Mouse (Mus musculus): ENCODE measurements at regions not wholly inside any gene's neighbourhood (a gene's known extent, or its start where the extent isn't known, plus 50 kb on each side); places are given as distances from the start of the nearest gene placed in this dataset.

DNA sequence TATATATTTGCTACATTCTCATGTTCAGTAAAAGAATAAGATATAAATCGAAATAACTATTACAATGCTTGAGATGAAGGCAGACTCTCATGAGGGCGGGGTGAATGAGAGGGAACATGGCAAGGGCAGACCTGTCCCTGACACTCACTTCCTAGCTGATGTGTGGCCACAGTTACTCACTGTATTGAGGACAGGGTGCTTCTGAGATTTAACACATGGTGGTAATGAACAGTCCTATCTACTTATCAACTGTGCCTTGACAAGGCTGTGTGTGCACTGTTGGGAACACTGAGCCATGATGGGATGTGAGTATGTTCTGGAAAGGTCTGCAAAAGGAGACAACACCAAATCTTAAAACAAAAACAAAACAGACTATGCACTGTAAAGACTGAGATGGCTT lies 274.8 kb upstream of the Map3k7 start:
- DNase-seq (ENCODE audit: low spot score in 2 of 2): no peak

DNA sequence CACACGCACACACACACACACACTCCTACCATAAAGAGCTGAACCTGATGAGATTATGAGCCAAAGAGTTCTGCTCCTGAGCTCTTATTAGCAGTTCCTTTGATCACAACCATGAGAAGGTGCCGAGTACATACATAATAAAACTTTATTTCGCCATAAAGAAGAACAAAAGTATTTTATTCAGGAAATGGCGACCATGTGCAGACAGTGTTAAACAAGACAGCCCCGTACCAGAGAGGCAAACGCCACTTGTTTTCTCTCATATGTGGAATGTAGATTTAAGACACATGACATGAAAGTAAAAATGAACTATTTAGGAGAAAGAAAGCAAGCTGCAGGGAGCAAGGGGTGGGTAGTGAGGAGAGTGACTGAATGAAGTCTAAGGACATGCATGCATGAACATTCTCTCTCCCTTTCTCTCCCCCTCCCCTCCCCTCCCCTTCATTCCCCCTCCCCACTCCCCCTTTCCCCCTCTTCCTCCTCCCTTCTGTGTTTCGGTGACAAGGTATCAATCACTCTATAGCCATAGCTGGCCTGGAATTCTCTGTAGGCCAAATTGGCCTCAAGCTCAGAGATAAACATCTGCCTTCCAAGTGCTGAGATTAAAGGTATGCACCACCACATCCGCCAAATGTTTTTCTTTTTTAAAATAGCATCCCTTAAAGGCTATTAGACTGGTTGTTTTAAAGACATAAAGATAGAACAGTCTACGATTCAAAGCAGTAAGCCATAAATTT lies 266.0 kb upstream of the Map3k7 start:
- no peak for DNase-seq (ENCODE audit: low spot score in 2 of 2)

DNA sequence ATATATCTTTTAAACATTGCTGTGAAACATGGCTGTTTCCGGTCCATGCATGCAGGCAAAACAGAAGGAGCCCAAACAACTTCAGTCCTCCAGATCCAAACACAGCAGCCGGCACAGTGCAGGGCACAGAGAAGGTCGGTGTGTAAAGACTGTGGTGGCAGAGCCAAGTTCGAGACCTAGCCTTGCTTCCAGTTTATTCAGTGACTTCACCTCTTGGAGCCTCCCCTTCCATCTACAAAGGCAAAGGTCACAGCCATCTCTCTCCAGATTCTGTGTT lies 265.5 kb upstream of the Map3k7 start:
- no peak for DNase-seq (ENCODE audit: low spot score in 2 of 2)

DNA sequence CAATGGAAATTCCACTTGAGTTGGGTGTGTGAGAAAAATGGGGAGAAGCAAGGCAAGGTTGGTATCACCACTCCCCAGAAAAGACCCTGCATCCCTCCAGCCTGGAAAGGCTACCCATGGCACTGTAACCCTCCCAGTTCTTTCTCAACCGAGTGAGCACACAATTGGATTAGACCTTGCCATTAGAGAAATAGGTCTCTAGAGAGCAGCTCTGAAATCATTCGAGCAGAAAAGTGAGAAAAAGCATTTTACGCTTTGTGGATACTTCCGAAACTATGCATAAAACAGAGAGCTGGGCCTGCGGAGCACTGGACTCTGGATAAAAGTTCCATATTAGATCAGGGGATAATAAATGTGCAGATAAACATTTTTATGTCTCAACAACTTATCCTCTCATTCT lies 264.6 kb upstream of the Map3k7 start:
- no peak for DNase-seq (ENCODE audit: low spot score in 2 of 2)

GRCm38 (mm10) chr4:31714054-31714651 lies 249.7 kb upstream of the Map3k7 start:
- no peak for DNase-seq (ENCODE audit: low spot score in 2 of 2)

- DNase-seq (ENCODE audit: low spot score in 2 of 2): no peak
Observed at GRCm38 (mm10) chr4:31723501-31723900, 240.4 kb upstream of the Map3k7 start.

- DNase-seq (ENCODE audit: low spot score in 2 of 2): no peak
Observed at GRCm38 (mm10) chr4:31724400-31724799, 239.5 kb upstream of the Map3k7 start.

GRCm38 (mm10) chr4:31727498-31728148 lies 236.3 kb upstream of the Map3k7 start:
- no peak for DNase-seq (ENCODE audit: low spot score in 2 of 2)

DNA sequence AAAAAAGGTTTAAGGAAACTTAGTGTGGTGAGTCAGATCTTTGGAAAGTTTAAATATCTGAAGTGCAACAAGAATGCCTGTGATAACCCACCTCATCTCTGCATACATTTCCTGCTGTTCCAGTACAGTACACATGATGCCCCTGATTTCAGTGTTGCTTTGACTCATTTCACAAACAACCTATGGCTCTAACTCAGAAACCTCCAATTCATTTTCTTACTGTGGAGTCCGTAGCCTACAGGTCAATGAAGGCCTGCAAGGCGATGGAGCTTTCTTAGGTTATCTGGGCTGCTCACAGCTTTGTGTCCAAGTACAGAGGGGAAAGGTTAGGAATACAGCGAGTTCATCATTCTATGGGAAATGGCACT lies 235.8 kb upstream of the Map3k7 start:
- DNase-seq (ENCODE audit: low spot score in 2 of 2): no peak

DNA sequence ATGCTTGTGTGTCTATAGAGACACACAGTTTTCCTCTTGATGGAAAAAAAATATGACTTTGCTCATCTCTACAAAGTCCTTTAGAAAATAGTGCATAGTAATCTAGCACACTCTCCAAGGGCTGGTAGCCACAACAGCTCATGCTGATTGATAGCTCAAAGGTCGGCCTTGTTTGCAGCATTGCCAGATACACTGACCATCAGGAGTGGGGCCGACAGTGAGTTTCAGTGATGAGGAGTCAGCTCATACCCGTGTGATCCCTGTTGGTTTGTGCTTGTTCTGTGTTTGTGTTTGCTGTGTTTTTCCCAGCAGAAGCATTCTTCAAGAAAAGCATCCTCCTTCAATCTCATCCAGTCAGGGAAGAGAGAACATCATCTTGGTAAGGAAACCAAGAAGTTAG lies 220.1 kb upstream of the Map3k7 start:
- no peak for DNase-seq (ENCODE audit: low spot score in 2 of 2)

- DNase-seq (ENCODE audit: low spot score in 2 of 2): no peak
Observed at GRCm38 (mm10) chr4:31744431-31744830, 219.5 kb upstream of the Map3k7 start.

DNA sequence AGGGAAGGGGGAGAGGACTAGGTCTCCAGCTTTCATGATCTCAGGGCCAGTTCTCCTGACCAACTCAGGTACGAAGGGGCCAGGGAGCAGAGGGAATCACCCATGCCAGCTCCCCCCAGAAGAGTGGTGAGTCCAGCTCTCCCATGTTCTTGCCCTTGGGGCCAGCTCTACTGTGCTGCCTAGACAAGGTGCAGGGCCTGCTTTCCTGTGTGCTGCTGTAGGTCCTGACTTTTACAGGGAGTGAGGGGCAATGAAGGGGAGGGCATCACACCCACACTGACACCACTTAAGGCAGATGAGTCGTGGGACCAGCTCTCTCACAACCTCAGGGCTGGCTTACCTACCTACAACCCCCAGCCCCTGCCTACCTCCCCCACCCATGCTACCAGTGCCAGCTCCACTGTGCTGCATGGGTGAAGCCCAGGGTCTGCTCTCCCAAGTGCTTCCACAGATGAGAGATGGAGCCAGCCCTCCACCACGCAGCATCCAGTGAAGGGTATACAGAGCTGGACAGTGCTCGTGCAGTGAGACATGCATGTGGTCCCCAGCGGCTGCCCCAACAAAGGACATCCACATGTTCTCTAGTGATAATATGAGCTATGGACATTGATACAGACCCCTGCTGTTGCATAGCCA lies 210.1 kb upstream of the Map3k7 start:
- DNase-seq (ENCODE audit: low spot score in 2 of 2): no peak

DNA sequence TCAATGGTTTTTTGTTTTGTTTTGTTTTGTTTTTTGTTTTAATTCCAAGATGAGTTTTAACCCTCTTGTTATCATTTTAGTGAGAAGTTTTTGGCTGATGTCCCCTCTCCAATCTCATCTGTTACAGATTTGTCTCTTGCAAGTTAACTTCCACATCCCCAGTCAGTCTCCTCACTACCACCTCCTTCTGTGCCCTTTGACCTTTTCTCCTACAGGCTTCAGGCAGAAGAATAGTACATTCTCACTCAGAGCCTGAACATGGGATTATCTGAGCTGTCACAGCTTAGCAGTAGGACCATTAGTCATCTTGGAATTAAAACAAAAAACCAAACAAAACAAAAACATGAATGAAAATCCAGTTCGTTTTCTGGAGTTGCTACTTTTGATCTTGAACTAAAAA lies 206.8 kb upstream of the Map3k7 start:
- no peak for DNase-seq (ENCODE audit: low spot score in 2 of 2)

- DNase-seq (ENCODE audit: low spot score in 2 of 2): no peak
Observed at GRCm38 (mm10) chr4:31760116-31760515, 203.8 kb upstream of the Map3k7 start.

- no peak for DNase-seq (ENCODE audit: low spot score in 2 of 2)
Observed at GRCm38 (mm10) chr4:31762199-31762598, 201.7 kb upstream of the Map3k7 start.

- DNase-seq (ENCODE audit: low spot score in 2 of 2): no peak
Observed at GRCm38 (mm10) chr4:31768026-31768626, 195.8 kb upstream of the Map3k7 start.

- DNase-seq (ENCODE audit: low spot score in 2 of 2): no peak
Observed at GRCm38 (mm10) chr4:31769325-31769724, 194.6 kb upstream of the Map3k7 start.

DNA sequence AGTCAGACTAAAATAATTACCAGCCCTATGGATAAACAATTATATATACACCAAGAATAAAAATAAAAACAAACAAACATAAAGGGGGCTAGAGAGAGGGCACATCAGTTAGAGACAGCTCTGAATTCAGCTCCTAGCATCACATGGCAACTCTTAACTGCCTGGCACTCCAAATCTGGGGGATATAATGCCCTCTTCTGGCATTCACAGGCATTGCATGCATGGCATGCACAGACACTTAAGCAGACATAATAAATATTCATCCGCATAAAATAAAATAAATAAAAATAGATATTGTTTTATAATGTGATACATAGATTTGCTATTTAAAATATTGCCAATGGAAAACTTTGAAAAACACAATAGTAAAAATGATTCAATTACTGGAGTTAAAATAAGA lies 177.6 kb upstream of the Map3k7 start:
- DNase-seq (ENCODE audit: low spot score in 2 of 2): no peak

DNA sequence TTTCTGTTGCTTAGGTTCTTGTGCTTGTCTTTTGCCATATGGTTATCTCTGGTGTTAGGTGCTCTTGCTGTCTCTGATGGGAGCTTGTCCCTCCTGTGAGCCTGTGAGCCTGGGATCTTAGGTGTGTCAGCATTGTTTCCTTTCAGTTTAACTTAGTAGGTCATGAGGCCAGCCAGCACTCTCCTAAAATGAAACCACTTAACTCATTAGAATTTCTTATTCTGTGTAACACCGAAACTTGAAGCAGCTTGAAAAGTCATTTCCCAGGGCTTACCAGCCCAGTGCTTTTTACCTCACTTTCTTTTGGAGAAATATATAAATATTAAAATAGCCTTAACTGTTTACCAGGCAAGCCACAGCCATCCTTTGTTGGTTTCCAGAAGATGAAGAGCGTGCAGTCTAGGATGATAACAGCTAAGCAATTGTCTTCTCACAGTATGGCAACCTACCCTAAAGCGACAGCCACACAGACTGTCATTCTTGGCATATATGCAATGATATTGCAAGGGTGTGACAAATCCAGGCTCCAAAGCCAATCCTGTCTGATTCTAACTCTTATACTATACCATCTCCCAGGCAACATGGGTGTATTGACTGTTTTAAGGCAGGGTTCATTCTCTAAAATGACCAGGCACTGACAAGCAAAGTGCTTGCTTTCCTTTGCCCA lies 146.2 kb upstream of the Map3k7 start:
- DNase-seq (ENCODE audit: low spot score in 2 of 2): no peak

DNA sequence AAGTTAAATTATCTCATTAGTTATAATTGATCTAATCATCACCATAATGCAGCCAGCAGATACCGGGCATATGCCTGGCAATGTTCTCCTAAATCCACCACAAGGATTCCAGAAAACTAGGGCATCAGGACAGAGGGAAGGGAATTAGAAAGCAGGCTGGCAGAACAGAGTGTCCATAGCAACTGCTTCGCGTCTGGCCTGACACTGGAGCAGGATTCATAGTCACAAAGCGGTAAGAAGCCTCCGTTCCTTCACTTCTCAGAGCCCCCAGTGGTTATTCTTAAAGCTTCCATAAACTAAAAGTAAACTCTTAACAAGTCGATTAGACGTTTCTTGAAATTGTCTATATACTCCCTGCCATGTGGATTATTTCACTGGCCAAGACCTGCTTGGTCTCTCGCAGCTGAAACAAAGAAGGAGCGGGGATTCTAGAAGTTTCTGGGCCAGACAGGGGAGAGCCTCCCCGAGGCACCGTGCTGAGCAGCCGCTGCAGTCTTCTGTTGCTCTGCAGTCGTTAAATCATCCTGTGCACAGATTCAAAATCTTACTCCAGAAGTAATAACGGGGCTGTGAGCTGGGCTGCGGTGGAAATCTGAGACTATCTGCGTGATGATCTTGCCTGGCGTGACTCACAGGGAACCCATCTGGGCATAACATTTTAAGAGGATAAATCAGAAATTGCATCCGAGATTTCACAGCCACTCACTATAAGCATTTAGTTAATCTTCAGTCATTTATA lies 144.2 kb upstream of the Map3k7 start:
- DNase-seq (ENCODE audit: low spot score in 2 of 2): no peak

All from left cerebral cortex, adult 8-10 months (tissue).